Mouse (Mus musculus) neural tube, embryonic 14.5 days (tissue): Measurements from ENCODE around the gene Rasal2. TPM values are rescaled to one million over a fixed set of nuclear protein-coding genes. Genes with fewer than 3 reads are reported as not detected.

Experiments
- ATAC-seq: fragments of 200-750 bp; cut with Nextera tagmentation; 2 replicates; pipeline ENCODE4 v1.8.0; 2017; ENCODE audit warnings: low read depth, mild to moderate bottlenecking, moderate TSS enrichment, moderate library complexity
- H3K27ac ChIP-seq: fragments of 300-500 bp; sonication (generic); 2 replicates; pipeline ENCODE4 v1.5.1; 2014; ENCODE audit warnings: low read depth, mild to moderate bottlenecking, control low read depth, low read length, moderate library complexity, mixed read lengths
- H3K27me3 ChIP-seq: fragments of 300-500 bp; sonication (generic); 2 replicates; pipeline ENCODE4 v1.6.1; 2014; ENCODE audit warnings: low read length; ENCODE audit not compliant: control insufficient read depth, insufficient read depth
- H3K36me3 ChIP-seq: fragments of 300-500 bp; sonication (generic); 2 replicates; pipeline ENCODE4 v1.6.1; 2014; ENCODE audit warnings: low read length, mixed read lengths; ENCODE audit not compliant: control insufficient read depth, insufficient read depth
- H3K4me1 ChIP-seq: fragments of 300-500 bp; sonication (generic); 2 replicates; pipeline ENCODE4 v1.6.1; 2014; ENCODE audit warnings: low read length; ENCODE audit not compliant: control insufficient read depth, insufficient read depth
- H3K4me2 ChIP-seq: fragments of 300-500 bp; sonication (generic); 2 replicates; pipeline ENCODE4 v1.6.1; 2014; ENCODE audit warnings: mild to moderate bottlenecking, low read depth, low read length, control low read depth
- H3K4me3 ChIP-seq: fragments of 300-500 bp; sonication (generic); 2 replicates; pipeline ENCODE4 v1.5.1; 2014; ENCODE audit warnings: low read depth, low read length, control low read depth, mixed read lengths
- H3K9ac ChIP-seq: fragments of 300-500 bp; sonication (generic); replicated peaks from 2 replicates; pipeline ENCODE4 v1.6.1; 2014; ENCODE audit warnings: low read depth, mild to moderate bottlenecking, control low read depth, low read length, mixed read lengths
- H3K9me3 ChIP-seq: fragments of 300-500 bp; sonication (generic); 2 replicates; pipeline ENCODE4 v1.6.1; 2016; ENCODE audit warnings: low read length; ENCODE audit not compliant: control insufficient read depth
- WGBS: fragments of 180-500 bp; shearing (Covaris S2); extraction: QIAGEN DNeasy Blood & Tissue Kit; methylation state at CpG from one replicate; pipeline ENCODE4 v1.1.7; 2014; 5-methylcytosine and 5-hydroxymethylcytosine counted together
- polyA plus RNA-seq: library from polyadenylated mRNA; unstranded; fragments of >200 nt; fragmentation: Nextera tagmentation; extraction: Ambion mirVana; gene quantifications from 2 replicates; pipeline ENCODE4 v1.2.1, GENCODE M21; 2014

The Rasal2 gene
- polyA plus RNA-seq, 1 experiment from 2014 or later: 46.4 TPM

DNA sequence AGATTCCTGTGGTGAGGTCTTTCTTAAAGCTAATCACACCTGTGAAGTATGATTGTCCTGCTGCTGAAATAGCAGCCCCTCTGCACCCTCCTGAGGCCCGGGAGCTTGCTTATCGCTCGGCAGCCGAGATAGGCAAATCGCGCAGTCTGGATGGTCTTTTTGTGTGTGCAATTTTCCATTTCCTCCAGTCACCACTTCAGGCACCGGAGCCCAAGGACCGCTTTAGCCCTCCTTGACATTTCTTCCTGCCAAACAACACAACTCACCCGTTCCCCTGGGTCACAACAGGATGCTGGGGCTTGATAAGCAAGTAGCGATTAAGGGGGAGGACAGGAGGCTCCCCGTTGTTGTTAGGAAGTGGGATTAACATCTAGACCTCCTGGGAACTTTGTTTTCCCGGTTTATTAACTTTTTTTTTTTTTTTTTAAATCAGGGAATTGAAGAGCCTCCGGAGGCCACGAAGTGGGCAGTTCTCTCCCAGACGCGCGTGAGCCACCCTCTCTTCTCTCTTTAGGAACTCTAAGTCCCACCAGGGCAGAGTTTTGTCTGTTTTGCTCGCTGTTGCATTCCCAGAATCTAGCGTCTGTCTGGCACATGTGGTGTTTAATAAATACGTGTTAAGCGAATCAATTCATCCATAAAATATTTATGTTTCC lies 37.7 kb upstream of the Rasal2 start:
- Histone ChIP-seq H3K4me3 (no peak overlapping the region), H3K36me3 (no peaks in the 10 kb centered on the region), H3K4me2 (peak overlapping the region; percentile 23), H3K4me1 (peaks cover 7% of the 10 kb centered on the region; the same call in 1 of the 2 replicates), H3K27ac (no peak overlapping the region), H3K9me3 (no peaks in the 10 kb centered on the region), H3K27me3 (no peaks in the 10 kb centered on the region), H3K9ac (no peak overlapping the region; the same call in 1 of the 2 replicates)
- no peak for ATAC-seq
- 13% methylated on average over 21 of the region's 21 CpGs for WGBS

DNA sequence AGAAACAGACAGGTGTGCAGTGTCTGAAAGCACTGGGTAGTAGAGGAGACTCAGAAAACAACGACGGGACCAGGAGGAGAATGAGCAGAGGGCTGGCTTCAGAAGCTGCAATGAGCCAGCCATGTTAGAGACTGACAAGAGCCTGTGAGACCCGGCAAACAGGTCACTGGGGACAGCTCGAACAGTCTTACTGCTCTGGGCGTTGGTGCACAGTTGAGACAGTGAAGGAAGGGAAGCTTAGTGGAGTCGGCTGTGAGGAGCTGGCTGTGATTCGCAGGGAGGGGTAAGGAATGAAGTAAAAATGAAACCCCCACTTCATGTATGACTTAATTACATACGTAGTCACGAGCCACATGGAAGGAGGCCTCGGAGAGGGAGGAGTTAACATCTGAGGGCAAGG lies 37.1 kb upstream of the Rasal2 start:
- Histone ChIP-seq H3K27ac (no peak overlapping the region), H3K36me3 (no peaks in the 10 kb centered on the region), H3K9ac (no peak overlapping the region), H3K9me3 (no peaks in the 10 kb centered on the region), H3K4me2 (peak overlapping the region; percentile 23), H3K4me3 (no peak overlapping the region), H3K27me3 (no peaks in the 10 kb centered on the region), H3K4me1 (peaks cover 7% of the 10 kb centered on the region; the same call in 1 of the 2 replicates)
- no peak for ATAC-seq
- 21% methylated on average over 10 of the region's 10 CpGs for WGBS

DNA sequence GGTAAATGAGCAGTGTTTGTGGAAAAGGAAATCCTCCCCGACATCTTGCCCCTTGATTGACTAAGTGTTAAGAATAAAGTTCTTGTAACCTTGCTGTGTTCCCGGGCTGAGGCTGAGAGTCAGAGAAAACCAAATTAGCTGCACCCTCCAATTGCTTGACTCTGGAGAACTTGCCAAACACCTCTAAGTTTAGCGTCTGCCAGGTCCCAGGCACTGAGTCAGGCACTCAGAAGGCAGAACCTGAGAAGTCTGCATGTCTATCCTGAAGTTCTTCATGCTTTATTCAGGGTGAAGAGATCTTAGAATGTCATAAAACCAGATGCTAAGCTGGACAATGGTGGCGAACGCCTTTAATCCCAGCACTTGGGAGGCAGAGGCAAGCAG lies 36.4 kb upstream of the Rasal2 start:
- Histone ChIP-seq H3K9me3 (no peaks in the 10 kb centered on the region), H3K4me3 (no peak overlapping the region), H3K9ac (no peak overlapping the region), H3K36me3 (no peaks in the 10 kb centered on the region), H3K4me1 (peaks cover 7% of the 10 kb centered on the region; the same call in 1 of the 2 replicates), H3K4me2 (no peak overlapping the region), H3K27ac (no peak overlapping the region), H3K27me3 (no peaks in the 10 kb centered on the region)
- 78% methylated on average over 5 of the region's 5 CpGs for whole genome bisulfite sequencing
- no peak for ATAC-seq

DNA sequence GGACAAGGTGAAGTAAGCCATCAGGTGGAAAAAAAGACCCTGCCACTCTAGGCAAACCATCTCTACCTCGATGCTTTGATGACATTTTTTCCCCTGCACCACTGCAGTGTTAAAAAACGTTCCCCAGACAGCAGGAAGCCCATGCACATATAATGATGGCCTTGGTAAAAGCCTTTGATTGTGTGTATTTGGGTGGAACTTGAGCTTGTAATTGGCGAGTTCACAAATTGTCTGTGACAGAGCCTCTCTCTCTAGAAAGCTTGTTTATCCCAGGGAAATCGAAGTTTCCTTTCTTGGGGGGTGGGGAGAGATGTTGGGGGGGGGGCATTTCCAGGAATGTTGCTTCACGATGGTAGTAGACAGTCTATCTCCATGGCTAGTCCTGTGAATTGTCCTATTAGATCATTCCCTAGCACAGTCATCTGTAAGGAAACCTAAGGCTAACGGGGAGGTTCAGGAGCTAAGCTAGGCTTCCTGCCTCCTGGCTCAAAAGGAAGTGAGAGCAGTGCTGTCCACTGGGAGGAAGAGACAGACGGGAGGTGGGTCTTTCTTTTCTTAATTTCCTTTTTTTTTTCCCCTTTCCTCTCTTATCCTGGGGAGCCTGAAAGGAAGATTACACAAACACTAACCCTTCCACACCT lies 35.9 kb upstream of the Rasal2 start:
- Histone ChIP-seq H3K4me1 (peaks cover 8% of the 10 kb centered on the region; the same call in 1 of the 2 replicates), H3K36me3 (no peaks in the 10 kb centered on the region), H3K4me3 (no peak overlapping the region), H3K9me3 (no peaks in the 10 kb centered on the region), H3K4me2 (no peak overlapping the region), H3K27ac (no peak overlapping the region), H3K9ac (no peak overlapping the region), H3K27me3 (no peaks in the 10 kb centered on the region)
- whole genome bisulfite sequencing: 32% methylated on average over 7 of the region's 7 CpGs
- ATAC-seq: no peak

DNA sequence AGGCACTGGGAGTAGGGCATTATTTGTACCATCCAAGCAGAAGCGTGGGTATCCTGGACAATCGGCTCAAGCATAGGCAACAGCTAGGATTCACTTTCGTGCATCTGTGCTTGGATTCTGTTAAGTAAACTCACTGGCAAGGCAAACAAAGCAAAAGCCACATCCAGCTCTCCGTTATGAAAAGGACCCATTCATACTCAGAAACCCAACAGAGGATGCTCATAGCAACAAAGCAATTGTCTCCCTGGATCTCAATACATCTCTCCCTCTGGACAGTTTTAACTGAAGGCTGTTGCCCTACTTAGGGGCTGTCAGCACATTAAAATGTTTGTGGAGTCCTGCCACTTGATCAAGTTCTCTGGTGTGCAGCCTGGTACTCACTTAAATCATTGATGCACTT lies 34.7 kb upstream of the Rasal2 start:
- H3K9me3 ChIP-seq: no peaks in the 10 kb centered on the region
- H3K27ac ChIP-seq: no peak overlapping the region
- H3K4me1 ChIP-seq: peaks cover 14% of the 10 kb centered on the region; the same call in 1 of the 2 replicates
- no peak overlapping the region for H3K4me2 ChIP-seq
- no peak overlapping the region for H3K9ac ChIP-seq
- no peaks in the 10 kb centered on the region for H3K27me3 ChIP-seq
- H3K4me3 ChIP-seq: no peak overlapping the region
- H3K36me3 ChIP-seq: no peaks in the 10 kb centered on the region
- 38% methylated on average over 4 of the region's 4 CpGs for WGBS
- ATAC-seq: no peak

DNA sequence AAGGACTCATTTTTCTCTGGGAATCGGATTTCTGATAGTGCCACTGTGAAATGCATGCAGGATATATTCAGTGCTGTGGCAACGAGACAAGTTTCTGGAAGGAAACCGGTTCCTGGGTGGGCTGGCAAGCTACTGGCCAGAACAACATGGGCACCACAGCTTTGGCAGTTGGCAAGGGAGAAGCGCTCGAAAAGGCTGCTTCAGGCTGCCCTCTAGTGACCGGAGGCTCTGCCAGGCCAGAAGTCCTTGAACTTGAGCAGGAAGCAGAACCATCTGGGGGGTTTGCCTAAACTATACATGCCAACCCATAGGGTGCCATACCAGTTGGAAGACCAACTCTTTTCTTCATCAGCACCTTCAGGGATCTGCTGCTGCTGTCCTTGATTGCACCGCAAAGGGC lies 33.9 kb upstream of the Rasal2 start:
- Histone ChIP-seq H3K4me1 (peaks cover 14% of the 10 kb centered on the region; the same call in 1 of the 2 replicates), H3K4me3 (no peak overlapping the region), H3K36me3 (no peaks in the 10 kb centered on the region), H3K27ac (no peak overlapping the region), H3K4me2 (no peak overlapping the region), H3K27me3 (no peaks in the 10 kb centered on the region), H3K9ac (no peak overlapping the region), H3K9me3 (no peaks in the 10 kb centered on the region)
- WGBS: 67% methylated on average over 7 of the region's 7 CpGs
- no peak for ATAC-seq

DNA sequence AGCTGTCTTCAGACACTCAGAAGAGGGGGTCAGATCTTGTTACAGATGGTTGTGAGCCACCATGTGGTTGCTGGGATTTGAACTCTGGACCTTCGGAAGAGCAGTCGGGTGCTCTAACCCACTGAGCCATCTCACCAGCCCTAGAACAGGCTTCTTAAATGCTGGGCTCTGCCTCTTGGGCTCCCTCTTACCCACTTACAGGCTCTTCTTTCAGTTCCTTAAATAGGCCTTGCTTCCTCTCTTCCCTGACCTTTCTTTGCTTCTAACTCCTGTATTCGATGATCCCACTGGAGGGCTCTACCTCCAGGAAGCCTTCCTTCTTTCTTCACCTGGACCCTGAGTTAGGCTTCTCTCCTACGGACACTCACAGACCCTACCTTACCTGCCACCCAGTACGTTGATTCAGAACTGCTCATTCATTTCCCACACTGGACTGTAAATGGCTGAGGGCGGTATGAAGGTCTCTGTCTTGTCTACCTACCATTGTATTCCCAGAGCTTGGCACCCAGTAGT lies 33.1 kb upstream of the Rasal2 start:
- Histone ChIP-seq H3K27ac (no peak overlapping the region), H3K36me3 (no peaks in the 10 kb centered on the region), H3K4me3 (no peak overlapping the region), H3K4me2 (no peak overlapping the region), H3K27me3 (no peaks in the 10 kb centered on the region), H3K4me1 (peaks cover 14% of the 10 kb centered on the region; the same call in 1 of the 2 replicates), H3K9ac (no peak overlapping the region), H3K9me3 (no peaks in the 10 kb centered on the region)
- no peak for ATAC-seq
- WGBS: 92% methylated on average over 6 of the region's 6 CpGs

DNA sequence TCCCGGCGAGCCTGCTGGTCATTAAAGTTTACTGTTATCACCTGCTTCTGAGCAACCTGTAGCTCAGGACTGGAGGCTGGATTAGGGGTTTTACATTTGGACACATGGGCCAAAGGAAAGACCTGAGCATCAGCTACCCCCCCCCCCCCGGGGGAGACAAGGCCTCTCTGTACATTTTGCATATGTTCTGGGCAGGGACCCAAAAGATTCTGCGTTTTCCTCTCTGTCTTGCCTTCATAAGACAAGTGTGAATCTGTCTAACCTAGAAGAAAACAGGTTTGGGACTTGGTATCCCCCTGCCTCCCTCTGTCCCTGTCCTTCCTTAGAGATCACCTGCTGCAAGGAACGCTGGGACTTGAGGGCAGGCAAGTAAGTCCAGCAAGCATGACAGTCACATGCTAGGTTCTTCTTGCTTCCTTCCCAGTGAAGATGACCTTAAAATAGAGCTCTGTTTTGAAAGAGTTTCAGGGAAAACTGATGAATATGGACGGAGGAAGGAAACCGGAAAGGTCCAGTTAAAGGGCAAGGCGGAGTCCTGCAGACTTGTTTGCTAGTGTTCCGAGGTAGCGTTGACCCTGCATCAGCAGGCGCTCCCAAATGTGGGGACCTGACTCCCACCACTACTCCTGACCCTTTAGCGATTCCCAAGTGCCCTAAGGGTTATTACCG lies 32.4 kb upstream of the Rasal2 start:
- WGBS: 67% methylated on average over 13 of the region's 13 CpGs
- no peak for ATAC-seq
- no peak overlapping the region for H3K27ac ChIP-seq

More for the DNA sequence above, 32.4 kb upstream of the Rasal2 start:
- no peak overlapping the region for H3K4me3 ChIP-seq
- H3K9ac ChIP-seq: no peak overlapping the region
- no peaks in the 10 kb centered on the region for H3K27me3 ChIP-seq
- H3K4me1 ChIP-seq: peaks cover 18% of the 10 kb centered on the region
- no peaks in the 10 kb centered on the region for H3K36me3 ChIP-seq
- H3K4me2 ChIP-seq: no peak overlapping the region
- H3K9me3 ChIP-seq: no peaks in the 10 kb centered on the region
